Mouse (Mus musculus) urinary bladder, postnatal 0 days (tissue): Measurements from ENCODE around the gene Iltifb. TPM values are rescaled to one million over a fixed set of nuclear protein-coding genes. Genes with fewer than 3 reads are reported as not detected.

ENCODE experiments used
- polyA plus RNA-seq: library from polyadenylated mRNA; unstranded; fragments of >200 nt; fragmentation: Nextera tagmentation; extraction: Ambion mirVana; gene quantifications from 2 replicates; pipeline ENCODE4 v1.2.1, GENCODE M21; 2015

Gene Iltifb
- polyA plus RNA-seq: not detected in 2 replicates

GRCm38 (mm10) chr10:118294938-118295337 lies at the start of gene Iltifb:
Iltifb (minus strand) TSS chr10:118295038.

GRCm38 (mm10) chr10:118343155-118343554 lies 48.3 kb upstream of the Iltifb start, which contains the start of gene Gm9046:
Gm9046 (minus strand) TSS chr10:118343255.

GRCm38 (mm10) chr10:118337731-118338130 lies 42.9 kb upstream of the Iltifb start, which contains the start of gene Gm9045:
Gm9045 (minus strand) TSS chr10:118337831.

GRCm38 (mm10) chr10:118332308-118332707 lies 37.5 kb upstream of the Iltifb start, which contains the start of gene Gm9044:
Gm9044 (minus strand) TSS chr10:118332408.

GRCm38 (mm10) chr10:118326869-118327268 lies 32.0 kb upstream of the Iltifb start, which contains the start of gene Gm9040:
Gm9040 (minus strand) TSS chr10:118326969.

GRCm38 (mm10) chr10:118258388-118258787 lies 36.5 kb downstream of the Iltifb start, which contains the start of gene Gm32802:
Gm32802 (plus strand) TSS chr10:118258688.

GRCm38 (mm10) chr10:118240680-118241079 lies 54.2 kb downstream of the Iltifb start, which contains the start of gene Gm32717:
Gm32717 (minus strand) TSS chr10:118240780.

Other genes with a start within 250 kb of the Iltifb start
- 5.5 and 7.5 TPM in 2 replicates for gene Mdm1, start 153.2 kb downstream of the Iltifb start, polyA plus RNA-seq
- not detected in 2 replicates for gene Il22, start 90.1 kb downstream of the Iltifb start, polyA plus RNA-seq
- not detected in 2 replicates for gene Gm32717, start 54.3 kb downstream of the Iltifb start, polyA plus RNA-seq
- not detected in 2 replicates for gene Gm32802, start 36.4 kb downstream of the Iltifb start, polyA plus RNA-seq
- gene Gm9040, start 31.9 kb upstream of the Iltifb start, polyA plus RNA-seq: not detected in 2 replicates
- gene Gm9044, start 37.4 kb upstream of the Iltifb start, polyA plus RNA-seq: not detected in 2 replicates
- gene Gm9045, start 42.8 kb upstream of the Iltifb start, polyA plus RNA-seq: 0.06 and 0.11 TPM in 2 replicates
- not detected in 2 replicates for gene Gm9046, start 48.2 kb upstream of the Iltifb start, polyA plus RNA-seq
- gene Gm9048, start 53.6 kb upstream of the Iltifb start, polyA plus RNA-seq: 0.06 TPM in 1 of 2 replicates, not detected in the other
- 0.06 and 0.11 TPM in 2 replicates for gene Gm9049, start 59.1 kb upstream of the Iltifb start, polyA plus RNA-seq
- gene Ifng, start 146.0 kb upstream of the Iltifb start, polyA plus RNA-seq: not detected in 2 replicates